Mouse (Mus musculus): Measurements from ENCODE around the gene Gipc2. TPM values are rescaled to one million over a fixed set of nuclear protein-coding genes. Genes with fewer than 3 reads are reported as not detected.

Gene Gipc2
- polyA plus RNA-seq, 1 experiment from 2014 or later, result 96.5 TPM

DNA sequence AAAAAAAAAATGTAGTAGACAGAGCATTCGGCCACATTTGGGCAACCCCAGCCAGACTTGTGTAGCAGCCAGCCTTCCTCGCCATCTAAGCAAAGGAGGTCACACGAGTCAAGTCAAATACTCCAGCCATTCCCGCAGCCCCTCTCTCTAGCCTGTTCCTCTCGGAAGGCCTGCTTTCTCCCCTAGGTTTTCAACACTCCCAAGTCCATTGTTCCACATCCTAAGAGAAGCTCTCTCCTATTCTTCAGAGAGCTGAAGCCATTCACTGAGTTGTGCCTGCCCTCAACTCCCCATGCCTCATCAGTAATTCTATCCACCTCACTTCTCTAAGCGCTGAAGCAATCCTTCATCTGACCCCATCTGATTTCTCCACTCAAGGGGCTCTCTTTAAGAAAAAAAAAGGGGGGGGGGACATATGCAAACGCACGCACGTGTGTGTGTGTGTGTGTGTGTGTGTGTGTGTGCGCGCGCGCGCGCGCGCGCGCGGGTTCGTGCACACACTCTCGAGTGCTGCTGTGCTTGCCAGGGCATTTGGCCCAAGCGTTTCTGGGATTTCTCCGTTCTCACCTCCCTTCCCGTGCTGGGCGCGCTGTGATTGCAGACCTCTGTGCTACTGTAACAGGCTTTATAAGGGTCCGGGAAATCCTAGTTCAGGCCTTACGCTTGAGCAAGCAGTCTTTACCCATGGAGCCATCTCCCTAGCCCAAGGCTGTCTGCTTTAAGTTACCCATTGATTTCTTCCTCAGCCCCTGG is 845 bp upstream of the Gipc2 start:
- no peak for DNase-seq (ENCODE audit: low spot score)
- no peak overlapping the region for H3K9ac ChIP-seq (ENCODE audit: low read length)
- peak overlapping the region; percentile 73 for H3K4me2 ChIP-seq (ENCODE audit: low read length)
- no peaks in the 10 kb centered on the region for H3K36me3 ChIP-seq (ENCODE audit: control insufficient read depth, insufficient read depth, low read length)
- peaks cover 12% of the 10 kb centered on the region for H3K4me1 ChIP-seq (replicated peaks; ENCODE audit: control insufficient read depth, insufficient read depth, low read length)
- WGBS, result 18% methylated on average over 29 of the region's 29 CpGs
- ATAC-seq (replicated peaks; ENCODE audit: low FRiP score, low TSS enrichment, low read depth), result no peak
- peaks cover 10% of the 10 kb centered on the region for H3K27me3 ChIP-seq (replicated peaks; ENCODE audit: control insufficient read depth, insufficient read depth, low read length)
- H3K4me3 ChIP-seq (ENCODE audit: low read depth, low read length), result peak overlapping the region; percentile 13; the same call in 1 of the 2 replicates
- H3K9me3 ChIP-seq (ENCODE audit: control insufficient read depth, low read length), result no peaks in the 10 kb centered on the region
- H3K27ac ChIP-seq (ENCODE audit: low read depth), result no peak overlapping the region

DNA sequence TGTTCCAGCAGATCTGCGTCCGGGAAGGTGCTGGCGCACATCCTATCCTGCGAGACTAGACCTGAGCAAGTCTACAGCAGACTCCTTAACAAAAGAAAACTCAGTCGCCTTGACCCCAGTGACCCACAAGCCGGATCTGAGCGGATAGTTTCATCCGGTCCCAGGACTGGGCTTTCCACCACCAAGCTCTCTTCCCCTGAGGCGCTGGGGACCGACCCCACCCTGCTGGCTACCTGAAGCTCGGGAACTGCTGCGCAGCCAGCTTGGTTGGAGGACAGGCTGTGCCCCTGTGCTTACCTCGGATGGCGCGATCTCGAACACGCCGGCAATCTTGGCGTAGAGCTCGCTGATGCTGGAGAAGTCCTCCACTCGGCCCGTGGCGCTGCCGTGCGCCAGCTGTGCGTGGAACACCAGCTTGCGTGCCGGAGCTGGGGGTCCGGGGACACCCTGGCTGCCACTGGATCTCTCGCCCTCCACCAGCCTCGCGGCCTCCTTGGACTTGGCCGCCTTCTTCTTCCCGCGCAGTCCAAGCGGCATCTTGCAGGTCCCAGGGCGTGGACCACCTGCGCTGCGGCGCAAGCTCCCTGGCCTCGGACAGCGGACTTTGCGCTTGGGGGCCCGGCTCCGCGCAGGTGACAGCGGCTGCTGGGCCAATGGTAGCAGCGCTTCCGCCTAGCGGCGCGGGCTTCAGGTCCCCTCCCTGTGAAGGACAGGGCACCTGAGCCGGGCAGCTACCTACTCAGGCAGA is 505 bp downstream of the Gipc2 start:
- Histone ChIP-seq H3K4me2 (ENCODE audit: low read length) (peak overlapping the region; percentile 73), H3K36me3 (ENCODE audit: control insufficient read depth, insufficient read depth, low read length) (no peaks in the 10 kb centered on the region), H3K27me3 (replicated peaks; ENCODE audit: control insufficient read depth, insufficient read depth, low read length) (peaks cover 10% of the 10 kb centered on the region), H3K27ac (ENCODE audit: low read depth) (peak overlapping the region; percentile 57), H3K4me3 (ENCODE audit: low read depth, low read length) (peak overlapping the region; percentile 41), H3K9me3 (ENCODE audit: control insufficient read depth, low read length) (no peaks in the 10 kb centered on the region), H3K4me1 (replicated peaks; ENCODE audit: control insufficient read depth, insufficient read depth, low read length) (peaks cover 14% of the 10 kb centered on the region), H3K9ac (ENCODE audit: low read length) (peak overlapping the region; percentile 51)
- DNase-seq (ENCODE audit: low spot score), result peak; percentile 80
- WGBS, result 3% methylated on average over 53 of the region's 53 CpGs
- ATAC-seq (replicated peaks; ENCODE audit: low FRiP score, low TSS enrichment, low read depth), result peak; percentile 92

DNA sequence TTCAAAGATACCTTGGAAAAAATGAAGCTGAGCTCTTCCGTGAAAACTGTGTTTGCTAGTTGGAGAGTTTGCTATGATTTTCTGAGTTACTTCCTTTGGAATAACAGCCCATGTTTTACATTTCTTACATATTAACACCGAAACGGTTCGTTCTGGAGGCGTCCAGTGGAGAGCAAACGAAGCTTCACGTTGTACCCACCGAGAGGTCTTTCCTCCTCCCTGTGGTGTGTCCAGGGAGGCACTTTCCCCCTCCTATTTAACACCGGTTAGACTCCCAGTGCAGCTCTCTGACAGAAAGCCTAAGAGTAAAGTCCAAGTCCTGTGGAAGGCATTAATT is 1.0 kb downstream of the Gipc2 start:
- Histone ChIP-seq H3K9me3 (ENCODE audit: control insufficient read depth, low read length) (no peaks in the 10 kb centered on the region), H3K4me2 (ENCODE audit: low read length) (peak overlapping the region; percentile 73), H3K27ac (ENCODE audit: low read depth) (peak overlapping the region; percentile 57), H3K9ac (ENCODE audit: low read length) (peak overlapping the region; percentile 51), H3K36me3 (ENCODE audit: control insufficient read depth, insufficient read depth, low read length) (no peaks in the 10 kb centered on the region), H3K4me3 (ENCODE audit: low read depth, low read length) (peak overlapping the region; percentile 41), H3K4me1 (replicated peaks; ENCODE audit: control insufficient read depth, insufficient read depth, low read length) (peaks cover 14% of the 10 kb centered on the region), H3K27me3 (replicated peaks; ENCODE audit: control insufficient read depth, insufficient read depth, low read length) (peaks cover 10% of the 10 kb centered on the region)
- DNase-seq (ENCODE audit: low spot score) (peak; percentile 62), ATAC-seq (replicated peaks; ENCODE audit: low FRiP score, low TSS enrichment, low read depth) (no peak)
- whole genome bisulfite sequencing, result 38% methylated on average over 9 of the region's 9 CpGs

DNA sequence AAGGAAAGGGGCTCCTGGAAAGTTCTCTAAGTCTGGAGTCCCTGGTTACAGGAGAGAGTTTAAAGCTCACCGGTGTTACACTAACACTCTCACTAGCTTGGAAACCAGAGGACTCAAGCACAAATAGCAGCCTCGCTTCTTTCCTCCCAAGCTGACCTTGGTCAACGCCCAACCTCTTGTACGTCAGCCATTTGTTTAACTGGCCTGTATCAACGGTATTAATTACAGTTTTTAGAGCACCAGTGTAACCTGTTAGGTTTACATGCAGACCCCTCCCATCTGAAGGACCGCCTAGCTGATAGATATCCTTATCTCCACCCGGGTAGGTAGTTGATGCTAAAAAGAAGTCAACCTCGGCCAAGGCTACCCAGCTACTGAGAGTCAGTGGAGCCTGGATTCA is 2.7 kb downstream of the Gipc2 start:
- Histone ChIP-seq H3K4me3 (ENCODE audit: low read depth, low read length) (no peak overlapping the region), H3K9me3 (ENCODE audit: control insufficient read depth, low read length) (no peaks in the 10 kb centered on the region), H3K9ac (ENCODE audit: low read length) (no peak overlapping the region), H3K4me2 (ENCODE audit: low read length) (no peak overlapping the region), H3K27me3 (replicated peaks; ENCODE audit: control insufficient read depth, insufficient read depth, low read length) (peaks cover 10% of the 10 kb centered on the region), H3K4me1 (replicated peaks; ENCODE audit: control insufficient read depth, insufficient read depth, low read length) (peaks cover 14% of the 10 kb centered on the region), H3K36me3 (ENCODE audit: control insufficient read depth, insufficient read depth, low read length) (no peaks in the 10 kb centered on the region), H3K27ac (ENCODE audit: low read depth) (no peak overlapping the region)
- DNase-seq (ENCODE audit: low spot score) (no peak), ATAC-seq (replicated peaks; ENCODE audit: low FRiP score, low TSS enrichment, low read depth) (no peak)
- WGBS, result 73% methylated on average over 8 of the region's 8 CpGs

DNA sequence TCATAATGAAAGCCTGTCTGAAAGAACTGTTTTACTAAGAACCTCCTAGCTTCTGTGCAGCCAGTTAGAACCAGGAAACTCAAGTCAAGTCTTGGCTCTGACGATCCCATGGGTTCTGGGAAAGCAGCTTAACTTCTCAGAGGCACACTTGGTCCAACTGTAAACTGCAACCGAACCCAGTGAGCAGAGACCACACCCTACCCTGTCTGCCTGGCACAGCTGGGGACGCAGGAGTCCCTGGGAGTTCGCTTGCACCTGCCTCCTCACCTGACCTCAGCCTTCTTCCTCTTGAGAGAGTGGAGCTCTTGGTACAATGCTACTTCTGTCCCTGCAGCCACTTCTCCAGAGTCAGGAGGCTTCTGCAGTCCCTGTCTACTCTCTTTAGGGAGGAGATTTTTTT is 5.4 kb downstream of the Gipc2 start:
- Histone ChIP-seq H3K4me3 (ENCODE audit: low read depth, low read length) (no peak overlapping the region), H3K36me3 (ENCODE audit: control insufficient read depth, insufficient read depth, low read length) (no peaks in the 10 kb centered on the region), H3K9me3 (ENCODE audit: control insufficient read depth, low read length) (no peaks in the 10 kb centered on the region), H3K27ac (ENCODE audit: low read depth) (no peak overlapping the region), H3K27me3 (replicated peaks; ENCODE audit: control insufficient read depth, insufficient read depth, low read length) (peaks cover 3% of the 10 kb centered on the region), H3K9ac (ENCODE audit: low read length) (no peak overlapping the region), H3K4me2 (ENCODE audit: low read length) (no peak overlapping the region), H3K4me1 (replicated peaks; ENCODE audit: control insufficient read depth, insufficient read depth, low read length) (0 out of 2 replicates have a peak, but pooled peaks cover 10% of the 10 kb centered on the region)
- 55% methylated on average over 4 of the region's 4 CpGs for WGBS
- ATAC-seq (replicated peaks; ENCODE audit: low FRiP score, low TSS enrichment, low read depth), result no peak
- no peak for DNase-seq (ENCODE audit: low spot score)

DNA sequence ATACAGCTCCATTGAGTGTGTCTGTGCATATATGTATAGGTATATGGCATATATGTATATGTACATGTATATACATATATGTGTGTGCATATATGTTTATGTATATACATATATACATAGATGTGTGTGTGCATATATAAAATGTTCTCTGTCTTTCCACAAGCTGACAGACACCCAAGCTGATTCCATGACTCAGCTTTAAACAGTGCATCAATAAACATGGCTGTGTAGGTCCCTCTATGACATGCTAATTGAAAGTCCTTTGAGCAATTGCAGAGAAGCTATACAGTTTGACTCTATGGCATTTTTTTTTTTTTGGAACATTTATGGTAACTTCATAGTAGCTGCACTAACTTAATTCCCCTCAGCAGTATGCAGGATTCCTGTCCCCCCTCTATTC is 6.7 kb downstream of the Gipc2 start:
- ATAC-seq (replicated peaks; ENCODE audit: low FRiP score, low TSS enrichment, low read depth), result no peak
- Histone ChIP-seq H3K27me3 (replicated peaks; ENCODE audit: control insufficient read depth, insufficient read depth, low read length) (no peaks in the 10 kb centered on the region), H3K36me3 (ENCODE audit: control insufficient read depth, insufficient read depth, low read length) (no peaks in the 10 kb centered on the region)

DNA sequence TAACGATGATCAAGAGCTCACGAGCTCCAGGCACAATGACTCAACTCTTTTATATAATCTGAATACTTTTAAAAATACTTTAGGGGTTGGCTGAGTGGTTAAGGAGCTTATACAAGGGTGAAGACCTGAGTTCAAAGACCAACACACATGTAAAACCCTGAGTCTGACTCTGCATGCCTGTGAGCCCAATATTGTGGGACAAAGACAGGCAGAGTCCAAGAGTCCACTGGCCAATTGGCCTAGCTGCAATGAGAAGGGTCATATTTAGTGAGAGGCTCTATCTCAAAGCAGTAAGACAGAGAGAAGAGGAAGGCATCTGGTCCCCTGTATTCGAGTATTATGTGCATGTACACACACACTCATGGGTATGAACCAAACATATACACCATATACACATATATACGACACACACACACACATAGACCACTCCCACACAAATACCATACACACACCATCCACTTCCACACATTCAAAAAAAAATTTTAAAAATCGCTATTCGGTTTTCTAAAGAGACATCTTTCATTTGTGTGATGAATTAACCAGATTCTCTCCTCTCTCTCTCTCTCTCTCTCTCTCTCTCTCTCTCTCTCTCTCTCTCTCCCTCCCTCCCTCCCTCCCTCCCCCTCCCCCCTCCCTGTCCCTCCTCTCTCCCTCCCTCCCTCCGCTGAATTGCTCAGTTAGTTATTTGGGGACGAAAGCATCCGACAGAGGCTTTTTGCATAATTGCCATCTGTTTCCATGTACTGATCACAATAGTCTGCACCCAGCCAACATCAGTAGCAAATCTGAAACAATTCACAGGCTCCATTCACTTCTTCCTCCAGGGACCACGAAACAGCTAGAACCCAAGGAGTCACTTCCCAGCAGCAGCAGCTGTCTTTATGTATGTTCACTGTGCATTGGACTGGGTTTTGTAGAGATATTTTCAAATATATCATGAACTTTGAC is 7.4 kb downstream of the Gipc2 start:
- H3K4me3 ChIP-seq (ENCODE audit: low read depth, low read length), result no peak overlapping the region
- no peaks in the 10 kb centered on the region for H3K36me3 ChIP-seq (ENCODE audit: control insufficient read depth, insufficient read depth, low read length)
- H3K9me3 ChIP-seq (ENCODE audit: control insufficient read depth, low read length), result no peaks in the 10 kb centered on the region
- H3K27ac ChIP-seq (ENCODE audit: low read depth), result no peak overlapping the region
- DNase-seq (ENCODE audit: low spot score) (no peak), ATAC-seq (replicated peaks; ENCODE audit: low FRiP score, low TSS enrichment, low read depth) (no peak)
- H3K4me1 ChIP-seq (replicated peaks; ENCODE audit: control insufficient read depth, insufficient read depth, low read length), result 0 out of 2 replicates have a peak, but pooled peaks cover 5% of the 10 kb centered on the region
- no peak overlapping the region for H3K9ac ChIP-seq (ENCODE audit: low read length)
- no peaks in the 10 kb centered on the region for H3K27me3 ChIP-seq (replicated peaks; ENCODE audit: control insufficient read depth, insufficient read depth, low read length)
- no peak overlapping the region for H3K4me2 ChIP-seq (ENCODE audit: low read length)
- WGBS, result 79% methylated on average over 10 of the region's 10 CpGs

More for the DNA sequence above, 6.7 kb downstream of the Gipc2 start:
- no peak overlapping the region for H3K4me3 ChIP-seq (ENCODE audit: low read depth, low read length)
- DNase-seq (ENCODE audit: low spot score), result no peak
- H3K4me1 ChIP-seq (replicated peaks; ENCODE audit: control insufficient read depth, insufficient read depth, low read length), result 0 out of 2 replicates have a peak, but pooled peaks cover 5% of the 10 kb centered on the region
- no peak overlapping the region for H3K4me2 ChIP-seq (ENCODE audit: low read length)
- H3K9me3 ChIP-seq (ENCODE audit: control insufficient read depth, low read length), result no peaks in the 10 kb centered on the region
- H3K27ac ChIP-seq (ENCODE audit: low read depth), result no peak overlapping the region
- no peak overlapping the region for H3K9ac ChIP-seq (ENCODE audit: low read length)

DNA sequence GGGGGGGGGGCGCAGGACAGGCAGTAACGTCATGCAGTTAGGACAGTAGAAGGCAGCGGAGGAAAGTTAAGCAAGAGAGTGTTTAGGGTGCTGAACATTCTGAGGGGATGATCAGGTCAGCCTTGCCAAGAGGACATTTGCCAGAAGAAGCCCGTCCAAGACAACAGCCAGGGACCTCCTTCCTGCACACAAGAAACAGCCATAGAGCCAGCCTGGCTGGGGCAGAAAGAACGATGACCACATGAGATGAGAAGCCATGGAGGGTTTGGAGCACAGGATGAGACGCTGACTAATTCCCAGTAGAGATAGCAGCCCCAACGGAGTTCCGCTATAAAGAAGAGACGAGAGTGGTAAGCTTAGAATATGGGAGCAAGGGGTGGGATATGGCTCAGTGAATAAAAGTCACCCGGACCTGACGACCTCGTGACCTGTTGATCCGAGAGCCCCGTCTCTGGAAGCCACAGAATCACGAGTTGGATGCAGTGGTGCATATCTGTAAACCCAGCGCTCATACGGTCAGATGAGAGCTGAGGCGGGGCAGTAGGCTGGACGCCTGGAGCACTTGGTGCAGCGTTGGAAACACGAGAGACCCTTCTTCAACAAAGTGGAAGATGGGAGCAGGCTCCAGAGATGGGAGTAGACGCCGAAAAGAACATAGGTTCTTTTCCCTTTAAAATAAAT is 9.1 kb downstream of the Gipc2 start:
- WGBS, result 79% methylated on average over 23 of the region's 23 CpGs
- no peaks in the 10 kb centered on the region for H3K36me3 ChIP-seq (ENCODE audit: control insufficient read depth, insufficient read depth, low read length)

More for the DNA sequence above, 9.1 kb downstream of the Gipc2 start:
- H3K4me2 ChIP-seq (ENCODE audit: low read length), result no peak overlapping the region
- H3K9me3 ChIP-seq (ENCODE audit: control insufficient read depth, low read length), result no peaks in the 10 kb centered on the region
- no peak overlapping the region for H3K9ac ChIP-seq (ENCODE audit: low read length)
- peaks cover 11% of the 10 kb centered on the region; the same call in 1 of the 2 replicates for H3K4me1 ChIP-seq (replicated peaks; ENCODE audit: control insufficient read depth, insufficient read depth, low read length)
- H3K4me3 ChIP-seq (ENCODE audit: low read depth, low read length), result no peak overlapping the region
- DNase-seq (ENCODE audit: low spot score), result no peak
- ATAC-seq (replicated peaks; ENCODE audit: low FRiP score, low TSS enrichment, low read depth), result no peak
- H3K27ac ChIP-seq (ENCODE audit: low read depth), result no peak overlapping the region
- no peaks in the 10 kb centered on the region for H3K27me3 ChIP-seq (replicated peaks; ENCODE audit: control insufficient read depth, insufficient read depth, low read length)

All from intestine, embryonic 14.5 days (tissue).